Mouse (Mus musculus): ENCODE measurements around the gene Spen.

DNA sequence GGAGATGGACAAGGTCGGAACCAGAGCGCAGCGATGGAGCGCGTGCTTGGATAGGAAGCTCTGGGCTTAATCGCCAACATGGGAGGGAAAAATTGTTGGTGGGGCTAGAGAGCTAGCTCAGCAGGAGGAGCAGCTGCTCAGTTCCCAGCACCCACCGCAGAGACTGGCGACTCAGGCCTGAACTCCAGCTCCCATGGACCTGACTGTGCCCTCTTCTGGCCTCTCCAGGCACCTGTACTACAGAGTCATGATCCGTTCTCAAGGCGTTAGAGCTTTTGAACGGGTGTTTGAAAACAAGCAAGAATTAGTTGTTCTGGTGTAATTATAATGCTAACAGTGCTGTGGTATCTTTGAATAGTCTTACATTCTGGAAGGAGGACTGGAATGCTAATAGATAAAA, 9.5 kb downstream of the Spen start:
- no peak for TF ChIP-seq POLR2A (IDR thresholded peaks at IDR 0.05; ENCODE audit: control insufficient read depth, extremely low read depth, insufficient read depth, low read length, poor library complexity)
- no peak for TF ChIP-seq CTCF (IDR thresholded peaks at IDR 0.05; ENCODE audit: borderline replicate concordance, control insufficient read depth, extremely low read depth, insufficient read depth, low read length, poor library complexity)

Data from thymus, adult 2 months (tissue).